Mouse (Mus musculus) heart, embryonic 13.5 days (tissue): ENCODE measurements around the gene Zcchc24. TPM values are rescaled to one million over a fixed set of nuclear protein-coding genes. Genes with fewer than 3 reads are reported as not detected.
A peak's percentile ranks its signal among the peaks of the same experiment; 100 is the strongest.

Experiments
- ATAC-seq: fragments of 200-750 bp; cut with Nextera tagmentation; 2 replicates; pipeline ENCODE4 v1.8.0; 2017; ENCODE audit warnings: moderate TSS enrichment; ENCODE audit not compliant: insufficient number of reproducible peaks, low FRiP score, low TSS enrichment; ENCODE audit errors: extremely low read depth
- H3K27ac ChIP-seq: fragments of 300-500 bp; sonication (generic); replicated peaks from 2 replicates; pipeline ENCODE4 v1.5.1; 2015; ENCODE audit warnings: moderate library complexity, mild to moderate bottlenecking, inconsistent platforms
- H3K27me3 ChIP-seq: fragments of 300-500 bp; sonication (generic); replicated peaks from 2 replicates; pipeline ENCODE4 v1.6.1; 2015; ENCODE audit warnings: mild to moderate bottlenecking, inconsistent platforms
- H3K36me3 ChIP-seq: fragments of 300-500 bp; sonication (generic); 2 replicates; pipeline ENCODE4 v1.6.1; 2015; ENCODE audit warnings: mild to moderate bottlenecking, inconsistent platforms
- H3K4me1 ChIP-seq: fragments of 300-500 bp; sonication (generic); 2 replicates; pipeline ENCODE4 v1.6.1; 2015; ENCODE audit warnings: inconsistent platforms
- H3K4me2 ChIP-seq: fragments of 300-500 bp; sonication (generic); 2 replicates; pipeline ENCODE4 v1.6.1; 2015; ENCODE audit warnings: inconsistent platforms, mild to moderate bottlenecking, moderate library complexity
- H3K4me3 ChIP-seq: fragments of 300-500 bp; sonication (generic); 2 replicates; pipeline ENCODE4 v1.5.1; 2015; ENCODE audit warnings: moderate library complexity, mild to moderate bottlenecking, inconsistent platforms
- H3K9ac ChIP-seq: fragments of 300-500 bp; sonication (generic); 2 replicates; pipeline ENCODE4 v1.6.1; 2015; ENCODE audit warnings: inconsistent platforms, mild to moderate bottlenecking, moderate library complexity
- H3K9me3 ChIP-seq: fragments of 300-500 bp; sonication (generic); 2 replicates; pipeline ENCODE4 v1.6.1; 2016; ENCODE audit warnings: inconsistent platforms
- WGBS: fragments of 180-500 bp; shearing (Covaris S2); methylation state at CpG from one replicate; pipeline ENCODE4 v1.1.7; 2015; ENCODE audit warnings: mixed read lengths; 5-methylcytosine and 5-hydroxymethylcytosine counted together
- polyA plus RNA-seq: library from polyadenylated mRNA; unstranded; fragments of >200 nt; fragmentation: Nextera tagmentation; extraction: Ambion mirVana; gene quantifications from 2 replicates; pipeline ENCODE4 v1.2.1, GENCODE M21; 2015

The Zcchc24 gene
- polyA plus RNA-seq, 1 experiment from 2014 or later, result 22.6 TPM

DNA sequence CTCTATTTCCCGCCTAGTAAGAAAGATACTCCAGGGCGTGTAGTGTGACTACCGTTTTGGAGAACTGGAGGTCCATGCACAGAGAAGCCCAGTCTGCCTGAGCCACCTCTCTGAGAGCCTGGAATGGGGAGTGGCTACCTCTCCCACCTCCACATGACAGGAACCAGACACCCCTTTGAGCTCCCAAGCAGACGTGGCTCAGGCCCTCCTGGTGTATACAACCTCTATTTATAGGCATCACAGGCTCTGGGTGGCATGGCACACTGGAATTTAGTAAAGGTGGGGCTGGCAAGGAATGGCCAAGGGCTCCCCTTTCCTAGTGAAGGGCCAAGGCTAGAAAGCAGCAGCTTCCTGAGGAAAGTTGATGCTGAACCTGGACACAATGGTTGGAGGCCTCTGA, 10.9 kb downstream of the Zcchc24 start:
- H3K9me3 ChIP-seq, result no peaks in the 10 kb centered on the region
- H3K4me3 ChIP-seq, result no peak overlapping the region
- WGBS, result 41% methylated on average over 4 of the region's 4 CpGs
- H3K4me2 ChIP-seq, result peak overlapping the region; percentile 4
- H3K27me3 ChIP-seq, result no peaks in the 10 kb centered on the region
- peak overlapping the region; percentile 20; the same call in 1 of the 2 replicates for H3K9ac ChIP-seq
- peaks cover 42% of the 10 kb centered on the region for H3K36me3 ChIP-seq
- H3K27ac ChIP-seq, result peak overlapping the region; percentile 85
- H3K4me1 ChIP-seq, result peaks cover 93% of the 10 kb centered on the region
- no peak for ATAC-seq

DNA sequence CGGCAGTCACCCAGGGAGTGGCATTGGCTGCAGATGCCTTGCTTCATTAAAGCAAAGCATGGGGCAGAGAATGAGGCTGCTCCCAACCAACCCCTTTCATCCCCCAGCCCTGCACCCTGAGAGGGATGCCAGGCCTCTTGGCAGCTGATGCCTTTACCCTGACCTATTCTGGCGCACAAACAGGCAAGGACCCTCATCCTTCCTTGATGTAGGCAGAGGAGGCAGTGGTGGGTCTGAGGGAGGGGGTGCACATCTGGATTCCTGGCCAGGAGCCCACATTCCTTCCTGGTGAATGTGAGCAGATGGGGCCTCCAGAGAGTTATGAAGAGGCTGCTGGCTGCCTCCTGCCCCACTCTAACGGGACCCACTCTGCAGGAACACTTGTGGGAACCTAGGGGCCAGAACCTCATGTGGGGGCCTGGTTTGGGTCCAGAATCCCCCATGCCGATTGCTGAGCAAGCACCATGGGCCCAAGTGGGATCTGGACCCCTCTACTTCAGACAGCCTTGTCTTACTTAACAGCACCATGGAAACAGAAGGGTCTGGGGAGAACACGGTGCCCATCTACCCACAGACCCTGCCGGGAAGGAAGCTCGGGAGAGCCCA, 12.4 kb downstream of the Zcchc24 start:
- peak overlapping the region; percentile 44 for H3K9ac ChIP-seq
- peak overlapping the region; percentile 85 for H3K27ac ChIP-seq
- 51% methylated on average over 7 of the region's 7 CpGs for WGBS
- peak overlapping the region; percentile 2; the same call in 1 of the 2 replicates for H3K4me2 ChIP-seq
- H3K36me3 ChIP-seq, result peaks cover 45% of the 10 kb centered on the region
- H3K9me3 ChIP-seq, result no peaks in the 10 kb centered on the region
- peak; percentile 18; the same call in 1 of the 2 replicates for ATAC-seq
- H3K27me3 ChIP-seq, result no peaks in the 10 kb centered on the region
- peaks cover 80% of the 10 kb centered on the region for H3K4me1 ChIP-seq
- no peak overlapping the region for H3K4me3 ChIP-seq

GRCm38 (mm10) chr14:25755541-25755940, 13.3 kb downstream of the Zcchc24 start:
- Histone ChIP-seq H3K4me2 (no peak overlapping the region), H3K27ac (peak overlapping the region; percentile 85), H3K9me3 (no peaks in the 10 kb centered on the region), H3K9ac (peak overlapping the region; percentile 42; the same call in 1 of the 2 replicates), H3K36me3 (peaks cover 54% of the 10 kb centered on the region), H3K4me1 (peaks cover 80% of the 10 kb centered on the region), H3K27me3 (no peaks in the 10 kb centered on the region), H3K4me3 (no peak overlapping the region)
- no peak for ATAC-seq
- 46% methylated on average over 4 of the region's 4 CpGs for WGBS

DNA sequence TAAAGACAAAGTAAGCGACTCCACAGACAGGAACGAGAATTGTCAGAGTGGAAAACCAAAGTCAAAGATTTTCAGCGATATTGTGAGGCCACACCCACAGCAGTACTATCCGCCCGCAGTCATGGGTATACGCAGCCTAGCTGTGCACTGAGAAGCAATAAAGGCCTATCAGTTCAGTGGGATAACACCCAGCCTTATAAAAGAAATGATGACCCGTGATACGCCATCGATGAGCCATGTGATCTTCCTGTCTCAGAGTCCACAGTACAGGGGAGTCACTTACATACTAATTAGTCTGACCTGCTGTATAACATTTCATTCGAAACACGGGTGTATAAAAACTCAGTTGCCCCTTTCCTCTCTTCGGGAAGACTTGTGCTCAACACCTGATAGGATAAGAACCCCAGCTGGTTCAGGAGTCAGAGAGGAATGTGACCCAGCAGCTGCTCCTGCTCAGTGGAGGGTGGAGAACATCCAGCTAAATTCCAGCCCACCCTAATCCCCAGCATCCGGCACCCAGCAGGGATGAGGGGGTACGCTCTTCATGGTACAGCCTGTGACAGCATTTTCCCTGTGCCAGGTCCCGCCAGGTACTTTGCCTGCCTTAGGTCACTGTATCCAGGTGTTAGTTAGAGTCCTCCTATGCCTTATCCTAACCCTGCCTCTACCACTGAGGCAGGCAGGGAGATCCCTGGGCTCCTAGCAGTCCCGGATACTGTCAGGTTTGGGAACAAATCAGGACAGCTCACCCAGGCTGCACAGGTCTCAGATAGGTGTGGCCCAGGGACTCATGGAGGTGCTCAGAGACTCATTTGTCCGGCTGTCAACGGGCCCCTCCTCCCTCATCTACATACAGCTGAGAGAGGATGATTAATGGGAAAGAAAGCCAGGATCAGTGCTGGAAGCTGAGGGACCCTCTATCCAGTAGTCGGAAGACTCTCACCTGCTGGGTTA, 14.0 kb downstream of the Zcchc24 start:
- no peaks in the 10 kb centered on the region for H3K27me3 ChIP-seq
- no peak overlapping the region for H3K4me2 ChIP-seq
- H3K36me3 ChIP-seq, result peaks cover 61% of the 10 kb centered on the region
- no peak overlapping the region for H3K4me3 ChIP-seq
- H3K9ac ChIP-seq, result peak overlapping the region; percentile 47; the same call in 1 of the 2 replicates
- H3K9me3 ChIP-seq, result no peaks in the 10 kb centered on the region
- peak overlapping the region; percentile 85; the same call in 1 of the 2 replicates for H3K27ac ChIP-seq
- WGBS, result 43% methylated on average over 19 of the region's 19 CpGs
- ATAC-seq, result no peak
- peaks cover 80% of the 10 kb centered on the region for H3K4me1 ChIP-seq

DNA sequence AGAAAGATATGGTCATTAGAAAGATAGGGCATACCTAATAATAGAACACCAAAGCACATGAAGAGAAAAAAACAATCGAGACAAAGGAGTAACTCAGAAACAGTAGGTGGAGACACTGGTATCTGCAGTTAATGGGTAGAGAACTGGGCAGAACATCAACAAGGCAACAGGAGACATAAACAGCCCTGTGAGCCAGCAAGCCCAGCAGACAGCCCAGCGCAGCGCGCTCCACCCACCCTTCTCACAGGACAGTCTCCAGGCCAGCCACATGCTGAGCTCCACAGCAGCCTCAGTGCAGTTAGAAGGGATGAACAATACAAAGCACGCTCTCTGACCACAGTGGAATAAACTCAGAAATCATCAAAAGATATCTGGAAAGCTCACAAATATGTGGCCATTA, 15.8 kb downstream of the Zcchc24 start:
- H3K4me2 ChIP-seq, result no peak overlapping the region
- H3K27ac ChIP-seq, result no peak overlapping the region
- H3K9me3 ChIP-seq, result no peaks in the 10 kb centered on the region
- no peak overlapping the region for H3K4me3 ChIP-seq
- H3K36me3 ChIP-seq, result peaks cover 61% of the 10 kb centered on the region
- no peaks in the 10 kb centered on the region for H3K27me3 ChIP-seq
- no peak for ATAC-seq
- no peak overlapping the region for H3K9ac ChIP-seq
- peaks cover 80% of the 10 kb centered on the region for H3K4me1 ChIP-seq
- 48% methylated on average over 5 of the region's 5 CpGs for WGBS

DNA sequence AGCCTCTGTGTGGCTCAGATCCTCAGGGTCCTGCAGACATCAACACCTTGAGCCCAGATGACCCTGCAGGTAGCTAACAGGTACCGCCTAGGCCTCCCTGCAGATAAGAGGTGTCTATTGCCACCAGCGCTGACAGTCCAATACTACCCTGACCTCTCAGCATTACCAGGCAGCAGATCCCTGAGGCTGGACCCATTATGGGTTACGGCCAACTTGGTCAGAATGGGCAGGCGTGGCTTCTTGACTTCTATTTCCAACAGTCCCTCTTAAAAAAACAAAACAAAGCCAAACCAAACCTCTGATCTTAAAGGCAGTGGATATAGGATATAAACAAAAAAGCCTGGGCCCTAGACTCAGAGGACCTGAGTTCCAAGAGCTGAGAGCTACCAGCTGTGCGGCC, 17.8 kb downstream of the Zcchc24 start:
- H3K4me2 ChIP-seq, result no peak overlapping the region
- H3K4me3 ChIP-seq, result no peak overlapping the region
- H3K27ac ChIP-seq, result peak overlapping the region; percentile 5; the same call in 1 of the 2 replicates
- H3K27me3 ChIP-seq, result no peaks in the 10 kb centered on the region
- WGBS, result 76% methylated on average over 5 of the region's 5 CpGs
- peak overlapping the region; percentile 53 for H3K9ac ChIP-seq
- H3K9me3 ChIP-seq, result no peaks in the 10 kb centered on the region
- peaks cover 80% of the 10 kb centered on the region for H3K4me1 ChIP-seq
- peaks cover 64% of the 10 kb centered on the region for H3K36me3 ChIP-seq
- ATAC-seq, result no peak

DNA sequence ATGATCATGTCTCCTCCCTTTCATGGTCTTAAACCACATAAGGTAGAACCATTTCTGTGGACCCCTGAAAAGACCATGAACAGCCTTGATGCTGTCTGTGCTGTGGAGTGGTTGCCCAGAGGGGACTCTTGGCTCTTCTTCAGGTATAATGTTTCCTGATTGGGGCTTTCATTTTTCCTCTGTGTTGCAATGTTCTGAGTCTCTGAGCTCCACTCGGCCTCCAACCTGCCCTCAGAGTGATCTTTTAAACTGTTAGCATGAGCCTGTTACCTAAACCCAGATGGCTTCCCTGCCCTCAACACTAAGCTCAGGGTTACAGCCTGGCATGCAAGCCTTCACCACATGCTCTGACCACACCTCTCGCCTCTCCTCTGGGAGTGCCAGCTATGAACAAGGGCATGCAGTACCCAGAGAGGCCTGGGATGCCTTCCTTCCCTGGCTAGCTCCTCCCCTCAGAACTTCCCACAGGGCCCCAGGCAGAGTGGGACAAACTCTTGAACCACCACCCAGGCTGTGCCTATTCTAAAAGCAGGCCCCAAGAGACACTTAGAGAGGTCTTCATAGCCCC, 18.3 kb downstream of the Zcchc24 start:
- Histone ChIP-seq H3K4me3 (no peak overlapping the region), H3K27ac (peak overlapping the region; percentile 5), H3K36me3 (peaks cover 60% of the 10 kb centered on the region), H3K9ac (peak overlapping the region; percentile 53), H3K4me1 (peaks cover 80% of the 10 kb centered on the region), H3K4me2 (no peak overlapping the region), H3K27me3 (no peaks in the 10 kb centered on the region), H3K9me3 (no peaks in the 10 kb centered on the region)
- WGBS, result 58% methylated on average over 2 of the region's 2 CpGs
- ATAC-seq, result no peak

GRCm38 (mm10) chr14:25749143-25749909, 19.5 kb downstream of the Zcchc24 start:
- no peak overlapping the region for H3K4me2 ChIP-seq
- no peaks in the 10 kb centered on the region for H3K9me3 ChIP-seq
- no peaks in the 10 kb centered on the region for H3K27me3 ChIP-seq
- H3K9ac ChIP-seq, result peak overlapping the region; percentile 65
- WGBS, result 31% methylated on average over 13 of the region's 13 CpGs
- H3K27ac ChIP-seq, result peak overlapping the region; percentile 61
- H3K36me3 ChIP-seq, result peaks cover 59% of the 10 kb centered on the region
- H3K4me1 ChIP-seq, result peaks cover 76% of the 10 kb centered on the region
- H3K4me3 ChIP-seq, result no peak overlapping the region
- no peak for ATAC-seq

- WGBS, result 51% methylated on average over 7 of the region's 7 CpGs
- peak overlapping the region; percentile 60 for H3K9ac ChIP-seq
These were observed 20.7 kb downstream of the Zcchc24 start for GRCm38 (mm10) chr14:25747996-25748756.

More at GRCm38 (mm10) chr14:25747996-25748756, 20.7 kb downstream of the Zcchc24 start:
- H3K9me3 ChIP-seq, result no peaks in the 10 kb centered on the region
- H3K4me2 ChIP-seq, result no peak overlapping the region
- H3K27me3 ChIP-seq, result no peaks in the 10 kb centered on the region
- peaks cover 75% of the 10 kb centered on the region for H3K4me1 ChIP-seq
- no peak for ATAC-seq
- H3K36me3 ChIP-seq, result peaks cover 62% of the 10 kb centered on the region
- H3K27ac ChIP-seq, result peak overlapping the region; percentile 40; the same call in 1 of the 2 replicates
- no peak overlapping the region for H3K4me3 ChIP-seq
